Mouse (Mus musculus) myocyte (in vitro differentiated cells): ENCODE measurements around the gene Slain1. TPM values are rescaled to one million over a fixed set of nuclear protein-coding genes. Genes with fewer than 3 reads are reported as not detected.

Source experiments
- H3K27me3 ChIP-seq: one replicate; pipeline ENCODE4 v1.6.1; 2011; ENCODE audit not compliant: control insufficient read depth, insufficient read depth, insufficient read length
- H3K36me3 ChIP-seq: one replicate; pipeline ENCODE4 v1.6.1; 2011; ENCODE audit not compliant: control insufficient read depth, insufficient read depth
- H3K4me2 ChIP-seq: one replicate; pipeline ENCODE4 v1.6.1; 2011; ENCODE audit warnings: low read depth, control low read depth
- H3K4me3 ChIP-seq: one replicate; pipeline ENCODE4 v1.5.1; 2011; ENCODE audit warnings: mild to moderate bottlenecking, control low read depth, moderate library complexity
- H3K79me2 ChIP-seq: one replicate; pipeline ENCODE4 v1.6.1; 2011; ENCODE audit not compliant: control insufficient read depth, insufficient read depth
- H3ac ChIP-seq: one replicate; pipeline ENCODE4 v1.6.1; 2011; ENCODE audit not compliant: control insufficient read depth, insufficient read length
- CEBPB ChIP-seq: IDR thresholded peaks from 2 replicates; pipeline ENCODE4 v1.6.1; 2011; ENCODE audit warnings: mild to moderate bottlenecking, moderate library complexity; ENCODE audit not compliant: poor library complexity, insufficient read depth, severe bottlenecking
- E2F4 ChIP-seq: IDR thresholded peaks from one replicate; pipeline ENCODE4 v1.6.1; 2011; ENCODE audit warnings: mild to moderate bottlenecking, control low read depth, moderate library complexity; ENCODE audit not compliant: insufficient read depth
- MAX ChIP-seq: IDR thresholded peaks from one replicate; pipeline ENCODE4 v1.6.1; 2011; ENCODE audit warnings: low read depth, mild to moderate bottlenecking, control low read depth
- MYOD1 ChIP-seq, 3 experiments: IDR thresholded peaks; one replicate each; pipeline ENCODE4 v1.6.1; 2011; ENCODE audit warnings: control low read depth in 2 of 3, low read depth in 2 of 3, mild to moderate bottlenecking in 2 of 3, moderate library complexity in 1 of 3; ENCODE audit not compliant: insufficient read length in 2 of 3, control insufficient read depth in 1 of 3
- MYOG ChIP-seq, 3 experiments: IDR thresholded peaks; one replicate each; pipeline ENCODE4 v1.6.1; 2011; ENCODE audit warnings: control low read depth in 2 of 3, low read depth in 2 of 3, mild to moderate bottlenecking in 2 of 3; ENCODE audit not compliant: insufficient read length in 2 of 3, control insufficient read depth in 1 of 3, insufficient read depth in 1 of 3
- POLR2A ChIP-seq: IDR thresholded peaks from one replicate; pipeline ENCODE4 v1.6.1; 2011; ENCODE audit warnings: low read depth, mild to moderate bottlenecking, control low read depth, moderate library complexity; ENCODE audit not compliant: insufficient read length
- POLR2AphosphoS2 ChIP-seq: IDR thresholded peaks from one replicate; pipeline ENCODE4 v1.6.1; 2011; ENCODE audit warnings: low read depth, control low read depth; ENCODE audit not compliant: insufficient read length
- REST ChIP-seq: IDR thresholded peaks from one replicate; pipeline ENCODE4 v1.6.1; 2011; ENCODE audit warnings: mild to moderate bottlenecking, control low read depth, moderate library complexity; ENCODE audit not compliant: insufficient read depth, insufficient read length
- SRF ChIP-seq: IDR thresholded peaks from one replicate; pipeline ENCODE4 v1.6.1; 2011; ENCODE audit warnings: low read depth; ENCODE audit not compliant: control insufficient read depth, insufficient read length
- TCF12 ChIP-seq: IDR thresholded peaks from one replicate; pipeline ENCODE4 v1.6.1; 2011; ENCODE audit warnings: mild to moderate bottlenecking, control low read depth; ENCODE audit not compliant: poor library complexity, insufficient read depth, severe bottlenecking
- TCF3 ChIP-seq: IDR thresholded peaks from one replicate; pipeline ENCODE4 v1.6.1; 2011; ENCODE audit warnings: low read depth, control low read depth; ENCODE audit not compliant: insufficient read length
- USF1 ChIP-seq: IDR thresholded peaks from one replicate; pipeline ENCODE4 v1.6.1; 2011; ENCODE audit warnings: low read depth, mild to moderate bottlenecking, control low read depth, moderate library complexity
- polyA plus RNA-seq: library from polyadenylated mRNA; unstranded; fragments of >200 nt; fragmentation: generic; extraction: Trizol; gene quantifications from one replicate; pipeline ENCODE4 v1.2.1, GENCODE M21; 2012; ENCODE audit warnings: missing spikeins

Slain1 gene
- polyA plus RNA-seq, 1 experiment = not detected

- no peaks in the 10 kb centered on the region for H3K36me3 ChIP-seq
- H3K27me3 ChIP-seq = no peaks in the 10 kb centered on the region
- TF ChIP-seq REST (no peak), MYOG (IDR thresholded peaks at IDR 0.05; ENCODE audit: control insufficient read depth in 1 of 3, insufficient read depth in 1 of 3, insufficient read length in 2 of 3, low read depth in 2 of 3) (no peak), USF1 (no peak), MAX (no peak), POLR2A (no peak), TCF12 (no peak), E2F4 (no peak), SRF (no peak)
- H3K4me3 ChIP-seq = no peak overlapping the region
- H3K4me2 ChIP-seq = no peak overlapping the region
- H3K79me2 ChIP-seq = no peaks in the 10 kb centered on the region
- no peak overlapping the region for H3ac ChIP-seq
Observed at GRCm38 (mm10) chr14:103651106-103651505, 1.1 kb downstream of the Slain1 start.

GRCm38 (mm10) chr14:103651562-103651961 lies 1.5 kb downstream of the Slain1 start:
- Histone ChIP-seq H3K27me3 (no peaks in the 10 kb centered on the region), H3K4me3 (no peak overlapping the region), H3K4me2 (no peak overlapping the region)

GRCm38 (mm10) chr14:103652524-103652923 lies 2.5 kb downstream of the Slain1 start:
- Histone ChIP-seq H3K27me3 (no peaks in the 10 kb centered on the region), H3K4me2 (no peak overlapping the region), H3ac (no peak overlapping the region), H3K79me2 (no peaks in the 10 kb centered on the region), H3K4me3 (no peak overlapping the region), H3K36me3 (no peaks in the 10 kb centered on the region)
- TF ChIP-seq MYOD1 (IDR thresholded peaks at IDR 0.05; ENCODE audit: control insufficient read depth in 1 of 3, insufficient read length in 2 of 3, low read depth in 2 of 3) = no peak
- no peak for TF ChIP-seq CEBPB
- no peak for TF ChIP-seq POLR2AphosphoS2
- no peak for TF ChIP-seq MAX

More at GRCm38 (mm10) chr14:103651562-103651961, 1.5 kb downstream of the Slain1 start:
- TF ChIP-seq SRF (no peak), E2F4 (no peak)
- H3K79me2 ChIP-seq = no peaks in the 10 kb centered on the region
- no peak overlapping the region for H3ac ChIP-seq
- no peaks in the 10 kb centered on the region for H3K36me3 ChIP-seq

GRCm38 (mm10) chr14:103653800-103654199 lies 3.8 kb downstream of the Slain1 start:
- Histone ChIP-seq H3K4me2 (peak overlapping the region; percentile 12), H3K79me2 (no peaks in the 10 kb centered on the region), H3K4me3 (no peak overlapping the region), H3K36me3 (no peaks in the 10 kb centered on the region), H3ac (no peak overlapping the region), H3K27me3 (no peaks in the 10 kb centered on the region)
- TF ChIP-seq MYOD1 (IDR thresholded peaks at IDR 0.05; ENCODE audit: control insufficient read depth in 1 of 3, insufficient read length in 2 of 3, low read depth in 2 of 3) (no peak), TCF12 (no peak), MYOG (IDR thresholded peaks at IDR 0.05; ENCODE audit: control insufficient read depth in 1 of 3, insufficient read depth in 1 of 3, insufficient read length in 2 of 3, low read depth in 2 of 3) (no peak), SRF (no peak), MAX (no peak), TCF3 (no peak), POLR2AphosphoS2 (no peak), CEBPB (no peak), REST (no peak), E2F4 (no peak), USF1 (no peak), POLR2A (no peak)

GRCm38 (mm10) chr14:103655448-103655847 lies 5.4 kb downstream of the Slain1 start:
- Histone ChIP-seq H3K36me3 (no peaks in the 10 kb centered on the region), H3K79me2 (no peaks in the 10 kb centered on the region), H3K4me2 (no peak overlapping the region), H3K4me3 (no peak overlapping the region), H3K27me3 (no peaks in the 10 kb centered on the region), H3ac (no peak overlapping the region)
- TF ChIP-seq SRF (no peak), TCF3 (no peak), POLR2A (no peak), E2F4 (no peak), MYOG (IDR thresholded peaks at IDR 0.05; ENCODE audit: control insufficient read depth in 1 of 3, insufficient read depth in 1 of 3, insufficient read length in 2 of 3, low read depth in 2 of 3) (no peak), USF1 (no peak), CEBPB (no peak)
